Mouse (Mus musculus) ES-E14 (cell line): ENCODE results near the gene Zfp992.
"Not testable (repeated sequence)": the region's sequence is repeated elsewhere in the genome, so short reads cannot be mapped to it uniquely, and the experiment has no call there.

Source experiments
- HCFC1 ChIP-seq: IDR thresholded peaks from 2 replicates; pipeline ENCODE4 v1.6.1; 2012; ENCODE audit warnings: low read length, inconsistent platforms, borderline replicate concordance; ENCODE audit not compliant: insufficient read depth
- MAFK ChIP-seq: IDR thresholded peaks from 2 replicates; pipeline ENCODE4 v1.6.1; 2014; ENCODE audit warnings: mild to moderate bottlenecking, low read depth, low read length, inconsistent platforms; ENCODE audit not compliant: insufficient read depth
- ZNF384 ChIP-seq: IDR thresholded peaks from 2 replicates; pipeline ENCODE4 v1.6.1; 2012; ENCODE audit warnings: low read depth, low read length, inconsistent platforms

DNA sequence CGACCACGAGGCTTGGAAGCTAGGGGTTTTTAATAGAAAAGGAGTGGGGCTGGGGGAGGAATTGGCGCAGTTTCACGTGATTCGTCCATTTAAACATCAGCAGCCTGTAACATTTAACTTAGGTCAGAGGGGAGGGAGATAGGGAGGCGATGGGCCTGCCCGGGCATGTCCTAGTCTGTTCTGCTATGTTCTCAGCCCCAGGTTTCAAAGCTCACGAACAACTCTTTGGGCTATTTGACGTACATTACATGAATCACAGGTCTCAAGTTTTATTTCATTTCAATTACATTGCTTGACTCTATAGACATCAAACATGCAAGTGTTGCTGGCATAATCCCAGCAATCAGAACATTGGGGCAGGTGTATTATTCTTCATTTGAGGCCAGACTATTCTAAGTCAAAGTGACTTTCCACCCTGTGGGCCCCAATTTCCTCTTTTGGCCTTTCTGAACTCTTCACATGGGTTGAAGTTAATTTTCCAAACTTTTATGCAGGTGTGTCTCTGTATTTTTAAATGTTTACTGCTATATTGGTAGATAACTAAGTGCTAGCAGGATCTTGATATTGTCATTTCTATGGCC, 49.0 kb downstream of the Zfp992 start:
- not testable (repeated sequence) for TF ChIP-seq MAFK, HCFC1, ZNF384
